Mouse (Mus musculus): ENCODE data around the gene Olfr1272.
"Not testable (repeated sequence)": the region's sequence is repeated elsewhere in the genome, so short reads cannot be mapped to it uniquely, and the experiment has no call there.

Gene Olfr1272

DNA sequence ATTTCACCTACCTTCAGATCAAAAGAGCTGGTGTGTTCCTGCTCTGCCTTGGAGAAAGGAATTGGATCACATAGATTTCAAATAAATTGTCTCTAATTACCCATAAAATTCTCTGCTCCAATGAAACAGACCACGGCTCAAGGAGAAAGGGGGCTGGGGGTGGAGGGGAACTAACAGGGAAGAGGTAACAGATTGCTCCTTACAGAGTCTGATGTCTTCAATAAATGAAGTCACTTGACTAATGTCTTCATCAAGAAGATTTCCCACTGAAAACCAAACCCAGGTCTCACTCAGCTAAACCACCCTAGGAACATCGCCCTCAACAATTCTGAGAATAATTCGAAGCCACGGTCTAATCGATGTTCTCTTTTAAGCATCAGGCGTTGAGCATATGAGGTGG lies at the start of gene Olfr1272:
Gene Olfr1272, minus strand, starts transcription at position 101 of the 400 bp plus-strand sequence.
- DNase-seq (ENCODE audit: low spot score in 2 of 2), result no peak

DNA sequence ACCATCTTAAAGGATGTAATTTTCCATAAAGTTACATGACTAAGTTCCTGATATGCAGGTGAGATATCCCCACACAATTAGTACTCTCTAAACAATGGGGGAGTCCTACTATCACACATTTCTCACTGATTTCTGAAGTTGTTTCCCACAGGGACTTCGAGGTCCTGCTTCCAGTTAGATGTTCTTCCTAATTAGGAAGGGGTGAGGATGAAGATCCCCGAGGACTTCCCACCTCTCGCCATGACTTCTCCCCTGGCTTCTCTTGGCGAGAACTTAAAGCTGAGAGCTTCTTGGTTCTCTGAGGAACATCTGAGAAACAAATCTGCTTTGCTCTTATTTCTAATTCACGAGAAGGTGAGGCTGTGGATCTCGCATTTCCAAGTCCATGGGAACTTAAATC lies 29.3 kb upstream of the Olfr1272 start, which contains the start of gene Gm13769:
Gene Gm13769, plus strand, starts transcription at position 301 of the 400 bp plus-strand sequence.
- DNase-seq (ENCODE audit: low spot score in 2 of 2), result not testable (repeated sequence)

DNA sequence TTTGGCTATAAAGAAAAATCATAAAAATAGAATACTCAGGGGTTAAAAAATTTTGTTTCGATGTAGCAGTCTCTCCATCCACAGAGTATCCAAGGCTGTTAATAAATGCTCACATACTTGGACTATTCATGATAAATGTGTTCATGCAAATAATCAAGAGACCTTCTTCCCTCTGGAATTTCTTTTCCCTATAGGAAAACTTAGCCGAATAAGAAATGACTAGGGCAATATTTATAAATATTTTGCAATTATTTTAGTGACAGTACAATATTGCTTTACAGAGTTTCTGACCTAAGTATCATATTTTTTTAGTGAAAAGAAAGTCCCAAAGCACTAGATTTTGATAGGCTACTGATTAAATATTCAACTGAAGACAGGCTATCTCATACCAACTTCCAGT lies 21.7 kb downstream of the Olfr1272 start, which contains the start of gene Olfr1271:
Gene Olfr1271, minus strand, starts transcription at position 101 of the 400 bp plus-strand sequence.
- no peak for DNase-seq (ENCODE audit: low spot score in 2 of 2)

DNA sequence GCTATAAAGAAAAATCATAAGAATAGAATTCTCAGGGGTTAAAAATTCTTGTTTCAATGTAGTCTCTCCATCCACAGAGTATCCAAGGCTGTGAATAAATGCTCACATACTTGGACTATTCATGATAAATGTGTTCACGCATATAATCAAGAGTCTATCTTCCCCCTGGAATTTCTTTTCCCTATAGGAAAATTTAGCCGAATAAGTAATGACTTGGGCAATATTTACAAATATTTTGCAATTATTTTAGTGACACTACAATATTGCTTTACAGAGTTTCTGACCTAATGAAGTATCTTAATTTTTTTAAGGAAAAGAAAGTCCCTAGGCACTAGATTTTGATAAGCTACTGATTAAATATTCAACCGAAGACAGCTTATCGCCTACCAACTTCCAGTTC lies 35.1 kb downstream of the Olfr1272 start, which contains the start of gene Olfr142:
Gene Olfr142, minus strand, starts transcription at position 101 of the 400 bp plus-strand sequence.
- DNase-seq (ENCODE audit: low spot score in 2 of 2), result no peak

Data from left cerebral cortex, adult 9 months (tissue).